Mouse (Mus musculus) right cerebral cortex, adult 18-20 months (tissue): Measurements from ENCODE around the gene Ccsap.

ENCODE experiments used
- DNase-seq: peaks from one replicate; pipeline ENCODE4 v3.0.0; 2022; ENCODE audit warnings: mixed read lengths

Gene Ccsap

DNA sequence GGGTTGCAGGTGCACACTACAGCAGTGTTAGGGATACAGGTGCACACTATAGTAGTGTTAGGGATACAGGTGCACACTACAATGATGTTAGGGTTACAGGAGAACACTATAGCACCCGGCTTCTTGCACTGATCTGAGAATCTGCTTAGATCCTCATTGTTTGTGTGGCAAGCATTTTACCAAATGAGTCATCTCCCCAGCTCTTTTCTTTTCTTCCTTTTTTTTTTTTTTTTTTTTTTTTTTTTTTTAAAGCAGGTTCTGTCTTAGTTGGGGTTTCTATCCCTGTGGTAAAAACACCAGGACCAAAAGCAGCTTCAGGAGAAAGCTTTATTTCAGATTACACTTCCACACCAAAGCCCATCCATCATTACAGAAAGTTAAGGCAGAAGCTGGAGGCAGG, 56.4 kb downstream of the Ccsap start:
- DNase-seq = no peak

- no peak for DNase-seq
These were observed 58.5 kb downstream of the Ccsap start for GRCm38 (mm10) chr8:123801538-123801937.

- DNase-seq = no peak
These were observed 59.1 kb downstream of the Ccsap start for GRCm38 (mm10) chr8:123800867-123801266.

GRCm38 (mm10) chr8:123799885-123800284, 60.1 kb downstream of the Ccsap start:
- no peak for DNase-seq

- no peak for DNase-seq
These were observed 60.6 kb downstream of the Ccsap start for GRCm38 (mm10) chr8:123799434-123799833.

GRCm38 (mm10) chr8:123797928-123798327, 62.1 kb downstream of the Ccsap start:
- DNase-seq = no peak

DNA sequence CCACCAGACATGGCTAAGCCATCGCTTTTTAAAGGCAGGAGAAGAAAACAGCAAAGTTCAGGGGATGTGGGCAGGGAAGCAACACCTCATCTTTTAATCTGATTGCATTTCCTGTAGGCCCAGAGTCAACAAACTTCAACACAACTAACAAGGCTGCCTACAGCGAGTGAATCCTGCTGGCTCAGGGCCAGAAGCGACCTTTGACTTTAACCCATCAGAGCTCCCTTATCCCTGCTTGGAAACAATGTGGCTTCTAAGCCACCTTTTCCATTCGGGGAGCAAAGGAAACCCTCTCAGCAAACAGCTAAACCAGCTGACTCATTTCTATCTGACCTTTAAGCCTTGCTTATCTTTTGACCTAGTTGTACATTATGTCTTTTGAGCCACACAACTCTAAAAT, 63.3 kb downstream of the Ccsap start:
- no peak for DNase-seq

DNA sequence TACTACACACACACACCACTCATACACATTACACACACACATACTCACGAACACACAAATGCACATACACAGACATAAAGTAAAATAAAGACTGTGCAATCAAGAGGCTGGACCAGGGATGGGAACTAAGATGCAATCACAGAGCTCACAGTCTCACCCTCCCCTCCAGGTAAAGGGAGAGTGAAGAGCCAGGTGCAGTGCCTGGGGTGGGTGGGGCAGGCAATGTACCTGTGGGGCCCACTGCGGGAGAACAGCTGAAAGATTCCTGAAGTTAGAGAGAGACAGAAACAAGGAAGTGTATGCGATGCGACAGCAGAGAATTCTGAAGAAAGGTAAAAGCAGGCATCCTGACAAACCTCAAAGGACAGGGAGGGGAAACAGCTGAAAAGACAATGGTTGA, 65.2 kb downstream of the Ccsap start:
- DNase-seq = no peak

- DNase-seq = no peak
These were observed 66.1 kb downstream of the Ccsap start for GRCm38 (mm10) chr8:123793900-123794299.

DNA sequence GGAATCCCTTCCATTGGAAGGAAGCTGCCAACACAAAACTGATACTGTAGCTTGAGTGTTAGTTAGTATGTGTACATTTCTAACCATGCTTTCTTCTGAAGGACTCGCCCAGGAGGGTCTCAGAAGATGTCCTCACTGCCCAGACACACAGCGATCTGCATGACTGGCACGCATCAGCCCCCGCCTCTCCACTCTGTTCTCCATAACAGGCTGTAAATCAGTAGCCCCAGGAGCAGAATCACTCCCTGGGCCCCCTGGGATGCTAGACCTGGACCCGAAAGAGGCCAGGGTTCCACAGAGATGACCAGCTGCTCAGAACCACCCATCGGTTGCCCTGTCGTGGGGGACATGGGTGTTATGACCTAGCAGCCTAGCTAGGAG, 68.2 kb downstream of the Ccsap start:
- no peak for DNase-seq

DNA sequence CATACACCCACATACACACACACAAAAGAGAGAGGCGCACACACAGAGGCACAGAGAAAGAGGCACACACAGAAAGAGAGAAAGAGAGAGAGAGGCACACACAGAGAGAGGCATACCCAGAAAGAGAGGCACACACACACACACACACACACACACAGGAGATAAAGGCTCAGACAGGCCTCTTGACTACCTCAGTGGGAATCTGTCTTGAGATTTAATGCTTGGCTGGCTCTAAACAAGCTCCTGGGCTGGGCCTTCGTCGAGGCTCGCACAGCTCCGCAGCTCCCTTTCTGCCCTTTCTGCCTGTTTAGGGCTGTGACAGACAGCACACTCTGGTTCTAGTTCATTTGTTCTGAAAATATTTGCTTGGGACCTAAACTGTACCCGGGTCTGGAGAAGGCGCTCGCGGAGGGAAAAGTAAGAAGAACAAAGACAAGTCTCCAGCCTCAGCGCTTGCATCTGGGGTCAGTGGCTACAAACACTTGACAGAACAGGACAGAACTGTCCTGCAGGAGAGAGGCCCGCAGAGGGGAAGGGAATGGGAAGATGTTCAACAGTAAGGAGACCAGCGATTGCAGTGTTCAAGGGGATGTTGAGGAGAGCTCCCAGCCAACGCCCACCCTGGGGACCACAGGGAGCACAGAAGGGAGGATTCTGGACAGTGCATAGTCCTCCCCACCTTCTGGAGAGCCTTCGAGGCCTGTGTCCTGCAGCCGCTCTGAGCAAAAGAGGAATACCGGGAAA, 68.7 kb downstream of the Ccsap start:
- DNase-seq = no peak
